ENCODE assay signal across 8 mouse cellular contexts in the genomic region with DNA sequence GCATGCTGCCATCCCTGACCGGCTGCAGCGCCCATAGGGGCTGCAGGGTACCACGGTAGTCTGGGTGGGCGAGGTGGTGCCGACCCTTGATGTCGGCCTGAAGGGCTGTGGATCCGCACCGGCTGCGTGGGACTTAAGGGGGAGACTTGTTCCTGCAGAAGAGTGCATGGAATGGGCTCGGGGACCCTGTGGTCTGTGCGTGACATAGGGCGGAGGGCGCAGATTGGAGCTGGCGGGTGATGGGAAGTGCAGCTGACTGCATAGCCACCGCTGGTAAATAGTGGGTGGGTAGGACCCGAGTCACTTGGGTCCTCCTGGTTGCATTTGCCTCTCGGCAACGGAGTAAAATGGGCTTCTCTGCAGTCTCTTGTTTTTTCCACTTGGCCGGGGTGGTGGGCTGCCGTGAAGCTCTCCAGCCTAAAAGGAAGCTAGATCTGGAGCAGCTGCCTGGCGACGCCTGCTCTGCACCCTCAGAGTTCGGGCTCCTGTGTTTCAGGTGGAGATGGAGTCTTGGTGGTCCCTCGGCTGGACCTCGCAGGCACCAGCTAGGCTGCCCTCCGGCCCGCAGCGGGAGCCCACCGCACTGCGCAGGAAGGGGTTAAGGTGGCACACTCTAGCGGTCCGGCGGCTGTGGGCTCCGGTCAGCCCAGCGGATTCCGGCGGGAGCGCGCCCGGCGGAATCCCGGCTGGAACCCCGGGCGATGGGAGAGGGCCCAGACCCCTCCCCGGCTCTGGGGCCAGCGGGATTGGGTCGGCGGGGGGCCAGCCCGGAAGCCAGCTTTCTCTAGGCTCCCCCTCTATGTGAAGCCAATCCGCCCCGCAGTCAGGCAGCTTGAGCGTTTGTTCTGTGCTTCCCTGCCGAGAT. TPM values are rescaled to one million over a fixed set of nuclear protein-coding genes. Genes with fewer than 3 reads are reported as not detected.
DNase-seq lines count a peak whose midpoint lies in the region; ATAC-seq and TF ChIP-seq lines count a peak whose summit lies in the region.

No protein-coding gene starts in this region.

- H3K9ac ChIP-seq in kidney, embryonic 16.5 days (replicated peaks; ENCODE audit: low read length): peak overlapping the region; percentile 30
- H3K9ac ChIP-seq in hindbrain, embryonic 16.5 days (ENCODE audit: low read depth, low read length): peak overlapping the region; percentile 86
- peak overlapping the region; percentile 47 for H3K9ac ChIP-seq in limb, embryonic 14.5 days (ENCODE audit: low read depth, low read length, severe bottlenecking)
- H3K9ac ChIP-seq in neural tube, embryonic 12.5 days: peak overlapping the region; percentile 65

- peak; percentile 64 for ATAC-seq in kidney, embryonic 16.5 days (ENCODE audit: low FRiP score, low TSS enrichment)
- peak; percentile 90 for ATAC-seq in hindbrain, embryonic 16.5 days
- ATAC-seq in limb, embryonic 14.5 days (ENCODE audit: low FRiP score, low read depth): peak; percentile 63
- peak; percentile 89 for ATAC-seq in neural tube, embryonic 12.5 days (ENCODE audit: low FRiP score, low read depth)
- ATAC-seq in activated CD4-positive, CD25-positive, alpha-beta regulatory T cell, adult 4 months: no peak

- H3K4me3 ChIP-seq in kidney, embryonic 16.5 days (ENCODE audit: low read length): peak overlapping the region; percentile 61
- H3K4me3 ChIP-seq in hindbrain, embryonic 16.5 days (ENCODE audit: low read length): peak overlapping the region; percentile 74
- peak overlapping the region; percentile 52 for H3K4me3 ChIP-seq in limb, embryonic 14.5 days (replicated peaks; ENCODE audit: low read length)
- peak overlapping the region; percentile 61 for H3K4me3 ChIP-seq in neural tube, embryonic 12.5 days

- H3K36me3 ChIP-seq in kidney, embryonic 16.5 days (ENCODE audit: insufficient read depth, low read length): no peaks in the 10 kb centered on the region
- 0 out of 2 replicates have a peak, but pooled peaks cover 3% of the 10 kb centered on the region for H3K36me3 ChIP-seq in hindbrain, embryonic 16.5 days (ENCODE audit: control insufficient read depth, insufficient read depth, low read length)
- no peaks in the 10 kb centered on the region for H3K36me3 ChIP-seq in limb, embryonic 14.5 days (ENCODE audit: control insufficient read depth, insufficient read depth, low read length)
- no peaks in the 10 kb centered on the region for H3K36me3 ChIP-seq in neural tube, embryonic 12.5 days

- H3K27ac ChIP-seq in kidney, embryonic 16.5 days (ENCODE audit: low read length): no peak overlapping the region
- peak overlapping the region; percentile 91 for H3K27ac ChIP-seq in hindbrain, embryonic 16.5 days (ENCODE audit: low read depth, low read length)
- H3K27ac ChIP-seq in limb, embryonic 14.5 days (replicated peaks; ENCODE audit: low read depth, low read length): no peak overlapping the region
- no peak overlapping the region for H3K27ac ChIP-seq in neural tube, embryonic 12.5 days

- H3K9me3 ChIP-seq in kidney, embryonic 16.5 days (ENCODE audit: low read length): no peaks in the 10 kb centered on the region
- no peaks in the 10 kb centered on the region for H3K9me3 ChIP-seq in hindbrain, embryonic 16.5 days (ENCODE audit: control insufficient read depth, low read length)
- H3K9me3 ChIP-seq in limb, embryonic 14.5 days (ENCODE audit: control insufficient read depth, low read length): no peaks in the 10 kb centered on the region
- no peaks in the 10 kb centered on the region for H3K9me3 ChIP-seq in neural tube, embryonic 12.5 days

- peaks cover 9% of the 10 kb centered on the region for H3K4me1 ChIP-seq in kidney, embryonic 16.5 days (ENCODE audit: insufficient read depth, low read length)
- peaks cover 25% of the 10 kb centered on the region for H3K4me1 ChIP-seq in hindbrain, embryonic 16.5 days (ENCODE audit: control insufficient read depth, insufficient read depth, low read depth, low read length)
- peaks cover 5% of the 10 kb centered on the region; the same call in 1 of the 2 replicates for H3K4me1 ChIP-seq in limb, embryonic 14.5 days (ENCODE audit: control insufficient read depth, insufficient read depth, low read length)
- H3K4me1 ChIP-seq in neural tube, embryonic 12.5 days: peaks cover 19% of the 10 kb centered on the region

- H3K4me2 ChIP-seq in kidney, embryonic 16.5 days (replicated peaks; ENCODE audit: low read depth, low read length): peak overlapping the region; percentile 87
- H3K4me2 ChIP-seq in hindbrain, embryonic 16.5 days (ENCODE audit: low read length): peak overlapping the region; percentile 85
- H3K4me2 ChIP-seq in limb, embryonic 14.5 days (replicated peaks; ENCODE audit: low read depth, low read length, severe bottlenecking): peak overlapping the region; percentile 97
- H3K4me2 ChIP-seq in neural tube, embryonic 12.5 days (replicated peaks): peak overlapping the region; percentile 94

- no peak for TF ChIP-seq POLR2A in limb, embryonic 14.5 days (IDR thresholded peaks at IDR 0.05; ENCODE audit: borderline replicate concordance, extremely low read depth, insufficient read depth, insufficient read length)

- DNase-seq in kidney, adult 11 months: no peak
- peak; percentile 71 for DNase-seq in cerebellum, adult 9-11 months
- peak; percentile 61 to 70 for DNase-seq in frontal cortex, postnatal 10 days (ENCODE audit: low spot score in 2 of 2)
- no peak for DNase-seq in limb, embryonic 14.5 days (ENCODE audit: low spot score)

- WGBS in kidney, embryonic 16.5 days: under 1% methylated on average over 53 of the region's 53 CpGs
- 1% methylated on average over 53 of the region's 53 CpGs for WGBS in hindbrain, embryonic 16.5 days
- WGBS in limb, embryonic 14.5 days: under 1% methylated on average over 51 of the region's 53 CpGs
- under 1% methylated on average over 53 of the region's 53 CpGs for WGBS in neural tube, embryonic 12.5 days

- H3K27me3 ChIP-seq in kidney, embryonic 16.5 days (ENCODE audit: insufficient read depth, low read length): peaks cover 53% of the 10 kb centered on the region
- H3K27me3 ChIP-seq in hindbrain, embryonic 16.5 days (replicated peaks; ENCODE audit: control insufficient read depth, insufficient read depth, low read length): 0 out of 2 replicates have a peak, but pooled peaks cover 2% of the 10 kb centered on the region
- H3K27me3 ChIP-seq in limb, embryonic 14.5 days (ENCODE audit: control insufficient read depth, insufficient read depth, low read length): peaks cover 49% of the 10 kb centered on the region
- peaks cover 39% of the 10 kb centered on the region for H3K27me3 ChIP-seq in neural tube, embryonic 12.5 days (replicated peaks)

RNA-seq across cellular contexts. Expression of a gene that starts 1.1 kb away (rescaled TPM):
- polyA plus RNA-seq in kidney, embryonic 16.5 days (2015; fragmentation: Nextera tagmentation; extraction: Ambion mirVana): 0.02 and 0.09 TPM in 2 replicates
- polyA plus RNA-seq in hindbrain, embryonic 16.5 days (2015; fragmentation: Nextera tagmentation; extraction: Ambion mirVana): 1.9 and 2.6 TPM in 2 replicates
- polyA plus RNA-seq in limb, embryonic 14.5 days (2012; rRNA removed): 0.41 and 0.47 TPM in 2 replicates
- polyA plus RNA-seq in limb, embryonic 14.5 days (2014; fragmentation: Nextera tagmentation; extraction: Ambion mirVana): 0.25 TPM in 2 replicates
- 0.37 and 0.55 TPM in 2 replicates for polyA plus RNA-seq in neural tube, embryonic 12.5 days (2016; fragmentation: Nextera tagmentation; extraction: Ambion mirVana)
- under 1 TPM; 0.10 to 0.13 TPM for polyA plus RNA-seq in activated CD4-positive, CD25-positive, alpha-beta regulatory T cell, adult 4 months (2017; shearing (Covaris generic))

Comparison
In these comparisons a context has a peak if more than half of its experiments do, and no peak if none do; other contexts are left out.
1. H3K9ac ChIP-seq: peak in every context shown above with its lines; median percentile 86 in hindbrain, embryonic 16.5 days; 65 in neural tube, embryonic 12.5 days; 47 in limb, embryonic 14.5 days; 30 in kidney, embryonic 16.5 days.
2. DNase-seq: peak in cerebellum, adult 9-11 months (single experiment) and frontal cortex, postnatal 10 days (2 of 2); none in kidney, adult 11 months (single experiment) and limb, embryonic 14.5 days (single experiment).
3. Peak in every context shown above with its lines, with median percentiles within 50 percentile points of each other: H3K4me2 ChIP-seq and H3K4me3 ChIP-seq.